Mouse (Mus musculus): ENCODE measurements around the gene Rasa2. TPM values are rescaled to one million over a fixed set of nuclear protein-coding genes. Genes with fewer than 3 reads are reported as not detected.

Gene Rasa2
- total and polyA plus RNA-seq, 3 experiments, result 9.7 to 9.8 (median 9.8) TPM

DNA sequence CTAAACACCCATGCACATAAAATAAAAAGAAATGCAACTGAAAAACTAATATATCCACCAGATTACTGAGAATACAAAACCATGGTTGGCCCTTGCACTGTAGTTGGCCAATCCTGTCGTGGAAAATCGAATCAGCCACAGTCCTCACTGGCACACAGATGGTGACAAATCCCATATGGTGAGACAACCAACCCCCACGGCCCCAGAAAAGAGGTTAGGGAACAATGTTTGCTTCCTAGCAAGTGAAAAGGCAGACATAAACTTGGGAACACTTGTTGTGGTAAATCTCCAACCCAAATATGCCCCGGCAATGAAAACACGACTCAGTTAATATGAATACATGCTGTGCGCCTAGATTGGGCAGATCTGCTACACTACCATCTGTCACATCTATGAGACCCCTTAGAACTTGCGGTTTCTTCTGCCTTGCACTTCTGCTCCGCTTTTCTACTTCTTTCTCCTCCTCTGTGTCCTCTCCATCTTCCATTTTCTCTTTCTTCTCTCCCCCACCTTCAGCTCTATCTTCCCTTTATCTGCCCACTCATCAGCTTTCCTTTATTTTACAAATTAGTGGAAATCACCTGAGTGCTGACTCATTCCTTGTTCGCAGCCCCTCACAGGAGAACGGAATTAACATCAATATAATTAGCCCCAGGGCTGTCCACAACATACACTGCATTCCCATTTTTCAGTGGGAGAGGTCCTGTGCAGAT lies 101.3 kb downstream of the Rasa2 start:
- H3K27me3 ChIP-seq (replicated peaks), result no peaks in the 10 kb centered on the region
- no peak overlapping the region for H3K27ac ChIP-seq (ENCODE audit: insufficient read depth, low read depth)
- no peak for DNase-seq (ENCODE audit: extremely low read depth)
- H3K4me2 ChIP-seq (ENCODE audit: insufficient read depth, low read depth, poor library complexity, severe bottlenecking), result no peak overlapping the region
- TF ChIP-seq CHD1 (IDR thresholded peaks at IDR 0.05; ENCODE audit: low read depth, low read length) (no peak), IRF4 (IDR thresholded peaks at IDR 0.05; ENCODE audit: low read depth, low read length) (no peak), ZKSCAN1 (IDR thresholded peaks at IDR 0.05; ENCODE audit: borderline replicate concordance, low read depth, low read length) (no peak), JUN (IDR thresholded peaks at IDR 0.05; ENCODE audit: insufficient read depth, low read depth, low read length) (no peak), MAZ (IDR thresholded peaks at IDR 0.05; ENCODE audit: low read depth, low read length) (no peak), CTCF (conservative IDR thresholded peaks at IDR 0.05 in 1 of 2, IDR thresholded peaks at IDR 0.05 in 1 of 2; ENCODE audit: low read depth in 2 of 2, low read length in 2 of 2) (no peak), TCF12 (IDR thresholded peaks at IDR 0.05; ENCODE audit: low read depth, low read length) (no peak), USF1 (IDR thresholded peaks at IDR 0.05; ENCODE audit: low read depth, low read length) (no peak), NRF1 (IDR thresholded peaks at IDR 0.05; ENCODE audit: low read depth, low read length) (no peak), ZC3H11A (IDR thresholded peaks at IDR 0.05; ENCODE audit: low read depth, low read length) (no peak), SIN3A (IDR thresholded peaks at IDR 0.05; ENCODE audit: low read length) (no peak), MYC (IDR thresholded peaks at IDR 0.05; ENCODE audit: low read depth, low read length) (no peak), POLR2AphosphoS2 (IDR thresholded peaks at IDR 0.05; ENCODE audit: low read depth, low read length) (no peak), E2F4 (IDR thresholded peaks at IDR 0.05; ENCODE audit: insufficient replicate concordance, low read depth, low read length) (no peak), MXI1 (IDR thresholded peaks at IDR 0.05; ENCODE audit: low read depth, low read length) (no peak), KAT2A (IDR thresholded peaks at IDR 0.05; ENCODE audit: insufficient replicate concordance, low read length) (no peak), NELFE (IDR thresholded peaks at IDR 0.05; ENCODE audit: low read depth, low read length) (no peak), TBP (conservative IDR thresholded peaks at IDR 0.05; ENCODE audit: low read depth, low read length) (no peak)
- no peak overlapping the region for H3K4me3 ChIP-seq (replicated peaks in 1 of 3; ENCODE audit: low read depth in 2 of 3, low read length in 2 of 3, poor library complexity in 1 of 3)
- no peaks in the 10 kb centered on the region for H3K79me2 ChIP-seq (replicated peaks; ENCODE audit: control insufficient read depth, extremely low read depth, insufficient read depth, poor library complexity, severe bottlenecking)
- H3K9ac ChIP-seq (ENCODE audit: insufficient read depth, low read depth), result no peak overlapping the region
- peaks cover 3 to 6% of the 10 kb centered on the region in 2 experiments; a peak in 2 of 4 replicates for H3K4me1 ChIP-seq (ENCODE audit: control insufficient read depth in 1 of 2, insufficient read depth in 2 of 2)
- dilution Hi-C loops (cut with MboI; ENCODE audit: extremely low pct_ligation_motif_present, extremely low pct_unique_long_range_greater_than_20kb, low sequenced_read_pairs) (no loop called here), in situ Hi-C loops (cut with MboI; ENCODE audit: low pct_ligation_motif_present, low pct_unique_long_range_greater_than_20kb, low sequenced_read_pairs) (no loop called here)
- H3K9me3 ChIP-seq (replicated peaks; ENCODE audit: low read length), result no peaks in the 10 kb centered on the region
- no peaks in the 10 kb centered on the region for H3K36me3 ChIP-seq (replicated peaks in 1 of 2; ENCODE audit: control insufficient read depth in 1 of 2, insufficient read depth in 1 of 2, low read length in 1 of 2)

GRCm38 (mm10) chr9:96526011-96526410 lies 105.4 kb downstream of the Rasa2 start:
- Histone ChIP-seq H3K27ac (ENCODE audit: insufficient read depth, low read depth) (no peak overlapping the region), H3K79me2 (replicated peaks; ENCODE audit: control insufficient read depth, extremely low read depth, insufficient read depth, poor library complexity, severe bottlenecking) (no peaks in the 10 kb centered on the region), H3K9ac (ENCODE audit: insufficient read depth, low read depth) (no peak overlapping the region), H3K36me3 (replicated peaks in 1 of 2; ENCODE audit: control insufficient read depth in 1 of 2, insufficient read depth in 1 of 2, low read length in 1 of 2) (no peaks in the 10 kb centered on the region), H3K4me1 (ENCODE audit: control insufficient read depth in 1 of 2, insufficient read depth in 2 of 2) (peaks cover 7 to 10% of the 10 kb centered on the region in 2 experiments), H3K9me3 (replicated peaks; ENCODE audit: low read length) (no peaks in the 10 kb centered on the region), H3K4me3 (replicated peaks in 1 of 3; ENCODE audit: low read depth in 2 of 3, low read length in 2 of 3, poor library complexity in 1 of 3) (no peak overlapping the region), H3K27me3 (replicated peaks) (no peaks in the 10 kb centered on the region), H3K4me2 (ENCODE audit: insufficient read depth, low read depth, poor library complexity, severe bottlenecking) (no peak overlapping the region)
- in situ Hi-C loops (cut with MboI; ENCODE audit: low pct_ligation_motif_present, low pct_unique_long_range_greater_than_20kb, low sequenced_read_pairs) (no loop called here), dilution Hi-C loops (cut with MboI; ENCODE audit: extremely low pct_ligation_motif_present, extremely low pct_unique_long_range_greater_than_20kb, low sequenced_read_pairs) (no loop called here)
- DNase-seq (ENCODE audit: extremely low read depth), result no peak
- TF ChIP-seq TBP (conservative IDR thresholded peaks at IDR 0.05; ENCODE audit: low read depth, low read length) (no peak), POLR2AphosphoS2 (IDR thresholded peaks at IDR 0.05; ENCODE audit: low read depth, low read length) (no peak), KAT2A (IDR thresholded peaks at IDR 0.05; ENCODE audit: insufficient replicate concordance, low read length) (no peak)
